Mouse (Mus musculus) olfactory bulb, adult 2 months (tissue): ENCODE data around the gene Actg2.

Source experiments
- CTCF ChIP-seq: fragments of 200-500 bp; IDR thresholded peaks from 2 replicates; pipeline ENCODE4 v1.5.1; 2012; ENCODE audit warnings: low read depth, mild to moderate bottlenecking, low read length, moderate library complexity; ENCODE audit not compliant: insufficient read depth
- POLR2A ChIP-seq: fragments of 200-500 bp; IDR thresholded peaks from 2 replicates; pipeline ENCODE4 v1.6.1; 2012; ENCODE audit warnings: mild to moderate bottlenecking, low read depth, low read length, moderate library complexity; ENCODE audit not compliant: insufficient read depth

- TF ChIP-seq CTCF (no peak), POLR2A (no peak)
Observed at GRCm38 (mm10) chr6:83499078-83499477, 37.0 kb downstream of the Actg2 start.
